Mouse (Mus musculus): ENCODE results near the gene Naa38. TPM values are rescaled to one million over a fixed set of nuclear protein-coding genes. Genes with fewer than 3 reads are reported as not detected.

Gene Naa38
- polyA plus RNA-seq, 1 experiment, result 222 TPM

DNA sequence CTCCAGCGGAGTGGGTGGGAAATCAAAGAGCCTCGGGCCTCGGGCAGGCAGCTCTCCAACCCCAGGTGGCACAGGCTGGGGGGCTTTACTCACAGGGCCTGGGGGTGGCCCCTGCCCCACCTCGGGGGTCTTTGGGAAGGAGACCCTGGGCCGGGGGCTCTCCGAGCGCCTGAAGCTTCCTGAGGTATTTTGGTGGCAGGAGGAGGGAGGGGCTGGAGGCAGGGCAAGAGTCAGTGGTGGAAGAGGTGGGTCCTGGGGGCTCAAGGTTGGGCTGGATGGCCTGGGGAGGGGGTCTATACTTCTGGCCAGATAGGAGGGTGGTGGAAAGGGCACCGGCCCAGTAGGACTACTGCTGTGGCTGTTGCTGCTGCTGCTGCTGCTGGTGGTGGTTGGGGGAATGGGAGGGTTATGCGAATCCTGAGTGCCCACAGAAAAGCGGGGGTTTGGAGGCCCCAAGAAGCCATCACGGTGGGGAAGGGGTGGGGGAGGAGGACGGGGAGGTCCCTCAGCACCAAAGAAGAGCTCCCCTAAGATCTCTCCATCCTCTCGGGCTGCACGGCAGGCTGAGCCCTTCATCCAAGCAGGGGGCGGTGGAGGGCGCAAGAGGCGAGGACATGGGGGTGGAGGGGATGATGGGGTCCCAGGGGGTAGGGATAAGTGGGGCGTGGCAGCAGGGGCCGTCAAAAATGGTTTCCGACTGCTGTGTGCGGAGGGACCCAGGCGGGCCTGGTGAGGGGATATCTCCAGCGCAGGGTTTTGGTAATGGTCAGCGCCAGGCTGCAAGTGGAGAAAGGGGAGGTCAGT, 10.3 kb downstream of the Naa38 start:
- Histone ChIP-seq H3K4me3 (ENCODE audit: insufficient read depth, low read length) (no peak overlapping the region), H3K27ac (ENCODE audit: insufficient read depth, low read length) (no peak overlapping the region), H3K4me1 (ENCODE audit: control insufficient read depth, insufficient read depth, low read length) (peaks cover 1% of the 10 kb centered on the region; the same call in 1 of the 2 replicates)
- TF ChIP-seq CTCF (IDR thresholded peaks at IDR 0.05; ENCODE audit: extremely low read depth, insufficient read depth, low read length), result no peak
- TF ChIP-seq POLR2A (IDR thresholded peaks at IDR 0.05; ENCODE audit: extremely low read depth, insufficient read depth, low read length), result no peak

DNA sequence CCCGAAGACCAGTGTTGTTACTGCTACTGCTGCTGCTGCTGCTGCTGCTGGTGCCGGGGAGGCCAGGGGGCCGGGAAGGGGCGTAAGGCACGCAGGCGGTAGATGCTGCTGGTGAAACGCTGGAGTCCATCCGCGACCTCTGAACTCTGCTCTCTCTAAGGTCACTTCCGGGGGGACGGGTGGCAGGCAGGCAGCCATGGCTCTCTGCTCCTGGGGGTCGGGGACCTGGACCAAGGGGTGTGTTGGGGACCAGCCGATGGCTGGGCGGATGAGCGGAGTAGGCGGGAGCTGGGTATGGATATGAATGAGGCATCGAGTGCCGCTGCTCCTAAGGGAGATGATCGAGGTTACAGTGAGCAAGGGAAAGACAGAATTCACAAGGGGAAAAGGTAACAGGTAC, 11.0 kb downstream of the Naa38 start:
- H3K27ac ChIP-seq (ENCODE audit: insufficient read depth, low read length), result no peak overlapping the region
- no peak for TF ChIP-seq CTCF (IDR thresholded peaks at IDR 0.05; ENCODE audit: extremely low read depth, insufficient read depth, low read length)
- no peak for TF ChIP-seq POLR2A (IDR thresholded peaks at IDR 0.05; ENCODE audit: extremely low read depth, insufficient read depth, low read length)
- peaks cover 1% of the 10 kb centered on the region; the same call in 1 of the 2 replicates for H3K4me1 ChIP-seq (ENCODE audit: control insufficient read depth, insufficient read depth, low read length)
- H3K4me3 ChIP-seq (ENCODE audit: insufficient read depth, low read length), result no peak overlapping the region

- peaks cover 4% of the 10 kb centered on the region for H3K4me1 ChIP-seq (ENCODE audit: control insufficient read depth, insufficient read depth, low read length)
- no peak overlapping the region for H3K4me3 ChIP-seq (ENCODE audit: insufficient read depth, low read length)
- TF ChIP-seq POLR2A (IDR thresholded peaks at IDR 0.05; ENCODE audit: extremely low read depth, insufficient read depth, low read length), result no peak
- no peak overlapping the region for H3K27ac ChIP-seq (ENCODE audit: insufficient read depth, low read length)
These were observed 11.8 kb downstream of the Naa38 start for GRCm38 (mm10) chr11:69406867-69407723.

GRCm38 (mm10) chr11:69407724-69408004, 12.4 kb downstream of the Naa38 start:
- H3K27ac ChIP-seq (ENCODE audit: insufficient read depth, low read length), result no peak overlapping the region
- no peak for TF ChIP-seq POLR2A (IDR thresholded peaks at IDR 0.05; ENCODE audit: extremely low read depth, insufficient read depth, low read length)
- no peak for TF ChIP-seq CTCF (IDR thresholded peaks at IDR 0.05; ENCODE audit: extremely low read depth, insufficient read depth, low read length)
- H3K4me3 ChIP-seq (ENCODE audit: insufficient read depth, low read length), result no peak overlapping the region
- peaks cover 4% of the 10 kb centered on the region for H3K4me1 ChIP-seq (ENCODE audit: control insufficient read depth, insufficient read depth, low read length)

- peak overlapping the region; percentile 68 for H3K27ac ChIP-seq (ENCODE audit: insufficient read depth, low read length)
- H3K4me3 ChIP-seq (ENCODE audit: insufficient read depth, low read length), result peak overlapping the region; percentile 63
- peaks cover 4% of the 10 kb centered on the region for H3K4me1 ChIP-seq (ENCODE audit: control insufficient read depth, insufficient read depth, low read length)
- TF ChIP-seq CTCF (IDR thresholded peaks at IDR 0.05; ENCODE audit: extremely low read depth, insufficient read depth, low read length) (no peak), POLR2A (IDR thresholded peaks at IDR 0.05; ENCODE audit: extremely low read depth, insufficient read depth, low read length) (peak; percentile 45; the same call in 1 of the 2 replicates)
These were observed 13.5 kb downstream of the Naa38 start for GRCm38 (mm10) chr11:69408541-69409377.

- peaks cover 6% of the 10 kb centered on the region for H3K4me1 ChIP-seq (ENCODE audit: control insufficient read depth, insufficient read depth, low read length)
- peak overlapping the region; percentile 94 for H3K27ac ChIP-seq (ENCODE audit: insufficient read depth, low read length)
- H3K4me3 ChIP-seq (ENCODE audit: insufficient read depth, low read length), result peak overlapping the region; percentile 63
- TF ChIP-seq CTCF (IDR thresholded peaks at IDR 0.05; ENCODE audit: extremely low read depth, insufficient read depth, low read length) (no peak), POLR2A (IDR thresholded peaks at IDR 0.05; ENCODE audit: extremely low read depth, insufficient read depth, low read length) (peak; percentile 55)
These were observed 14.2 kb downstream of the Naa38 start for GRCm38 (mm10) chr11:69409378-69410044.

GRCm38 (mm10) chr11:69410045-69410309, 14.7 kb downstream of the Naa38 start:
- peaks cover 6% of the 10 kb centered on the region for H3K4me1 ChIP-seq (ENCODE audit: control insufficient read depth, insufficient read depth, low read length)
- peak overlapping the region; percentile 63 for H3K4me3 ChIP-seq (ENCODE audit: insufficient read depth, low read length)
- H3K27ac ChIP-seq (ENCODE audit: insufficient read depth, low read length), result peak overlapping the region; percentile 94
- TF ChIP-seq CTCF (IDR thresholded peaks at IDR 0.05; ENCODE audit: extremely low read depth, insufficient read depth, low read length) (no peak), POLR2A (IDR thresholded peaks at IDR 0.05; ENCODE audit: extremely low read depth, insufficient read depth, low read length) (no peak)

DNA sequence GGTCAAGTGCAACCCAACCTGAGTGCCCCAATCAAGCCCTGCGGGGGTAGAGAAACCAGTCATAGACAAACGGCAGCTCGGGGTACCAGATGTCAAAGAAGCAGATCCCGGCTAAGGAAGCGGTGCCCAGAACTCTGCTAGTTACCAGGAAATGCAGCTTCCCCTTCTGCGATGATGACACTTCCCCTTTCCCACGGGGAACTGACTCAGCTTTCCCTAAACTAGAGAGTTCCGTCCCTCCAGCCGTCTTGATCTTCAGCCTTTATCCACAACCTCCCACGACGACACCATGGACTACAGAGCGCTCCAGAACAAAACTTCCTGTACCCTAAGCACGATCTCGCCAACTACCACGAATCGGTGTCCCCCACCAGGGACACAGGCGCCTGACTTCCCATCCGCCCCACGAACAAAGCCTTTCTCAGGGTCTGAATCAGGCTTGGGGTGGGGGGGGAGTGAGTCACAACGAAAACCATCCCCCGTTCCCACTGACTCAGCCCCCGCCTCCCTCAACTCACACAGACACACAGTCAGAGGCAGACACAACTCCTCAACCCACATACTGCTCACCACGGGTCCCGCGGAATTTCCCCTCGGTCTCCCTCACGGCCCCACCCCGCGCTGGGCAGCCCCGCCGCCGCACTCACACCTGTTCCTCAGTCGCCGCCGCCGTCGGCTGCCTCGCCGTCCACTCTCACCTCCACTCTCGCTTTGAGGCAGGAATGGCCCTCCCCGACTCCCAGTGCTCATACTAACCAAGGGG, 15.2 kb downstream of the Naa38 start:
- peaks cover 6% of the 10 kb centered on the region for H3K4me1 ChIP-seq (ENCODE audit: control insufficient read depth, insufficient read depth, low read length)
- peak overlapping the region; percentile 94 for H3K27ac ChIP-seq (ENCODE audit: insufficient read depth, low read length)

More for the DNA sequence above, 15.2 kb downstream of the Naa38 start:
- H3K4me3 ChIP-seq (ENCODE audit: insufficient read depth, low read length), result peak overlapping the region; percentile 63
- TF ChIP-seq POLR2A (IDR thresholded peaks at IDR 0.05; ENCODE audit: extremely low read depth, insufficient read depth, low read length), result no peak
- TF ChIP-seq CTCF (IDR thresholded peaks at IDR 0.05; ENCODE audit: extremely low read depth, insufficient read depth, low read length), result no peak
